Mouse (Mus musculus): ENCODE measurements around the gene Hdac10.

GRCm38 (mm10) chr15:89131316-89131715 is 2.8 kb upstream of the Hdac10 start:
- TF ChIP-seq CTCF (IDR thresholded peaks at IDR 0.05; ENCODE audit: extremely low read depth, insufficient read length, insufficient replicate concordance, low read depth, low read length) (no peak), POLR2A (IDR thresholded peaks at IDR 0.05; ENCODE audit: low read depth, low read length) (no peak)

Data from small intestine, adult 2 months (tissue).